Mouse (Mus musculus) limb, embryonic 10.5 days (tissue): ENCODE results near the gene Akt3. TPM values are rescaled to one million over a fixed set of nuclear protein-coding genes. Genes with fewer than 3 reads are reported as not detected.

Experiments used
- DNase-seq: peaks from one replicate; pipeline ENCODE4 v3.0.0-alpha.2; 2017; ENCODE audit warnings: low spot score
- H3K27ac ChIP-seq: fragments of 300-500 bp; sonication (generic); 2 replicates; pipeline ENCODE4 v1.5.1; 2016; ENCODE audit warnings: mild to moderate bottlenecking
- H3K27me3 ChIP-seq: fragments of 300-500 bp; sonication (generic); 2 replicates; pipeline ENCODE4 v1.6.1; 2016; ENCODE audit warnings: low read depth, mild to moderate bottlenecking; ENCODE audit not compliant: poor library complexity, severe bottlenecking
- H3K36me3 ChIP-seq: fragments of 300-500 bp; sonication (generic); 2 replicates; pipeline ENCODE4 v1.6.1; 2016; ENCODE audit warnings: mild to moderate bottlenecking, moderate library complexity
- H3K4me1 ChIP-seq: fragments of 300-500 bp; sonication (generic); 2 replicates; pipeline ENCODE4 v1.6.1; 2016
- H3K4me3 ChIP-seq: fragments of 300-500 bp; sonication (generic); 2 replicates; pipeline ENCODE4 v1.5.1; 2016; ENCODE audit warnings: mild to moderate bottlenecking, moderate library complexity
- H3K9me3 ChIP-seq: fragments of 300-500 bp; sonication (generic); replicated peaks from 2 replicates; pipeline ENCODE4 v1.6.1; 2016; ENCODE audit warnings: mild to moderate bottlenecking
- WGBS: fragments of 180-500 bp; shearing (Covaris S2); methylation state at CpG from one replicate; pipeline ENCODE4 v1.1.7; 2016; 5-methylcytosine and 5-hydroxymethylcytosine counted together
- polyA plus RNA-seq: library from polyadenylated mRNA; unstranded; fragments of >200 nt; fragmentation: Nextera tagmentation; extraction: Ambion mirVana; gene quantifications from 2 replicates; pipeline ENCODE4 v1.2.1, GENCODE M21; 2016

Akt3 gene
- polyA plus RNA-seq, 1 experiment from 2014 or later: 7.1 TPM

GRCm38 (mm10) chr1:177035460-177035859 lies 222.5 kb downstream of the Akt3 start:
- Histone ChIP-seq H3K27ac (no peak overlapping the region), H3K9me3 (no peaks in the 10 kb centered on the region), H3K4me3 (no peak overlapping the region), H3K27me3 (no peaks in the 10 kb centered on the region), H3K4me1 (no peaks in the 10 kb centered on the region), H3K36me3 (0 out of 2 replicates have a peak, but pooled peaks cover 5% of the 10 kb centered on the region)
- no peak for DNase-seq
- WGBS: 97% methylated on average over 2 of the region's 2 CpGs

DNA sequence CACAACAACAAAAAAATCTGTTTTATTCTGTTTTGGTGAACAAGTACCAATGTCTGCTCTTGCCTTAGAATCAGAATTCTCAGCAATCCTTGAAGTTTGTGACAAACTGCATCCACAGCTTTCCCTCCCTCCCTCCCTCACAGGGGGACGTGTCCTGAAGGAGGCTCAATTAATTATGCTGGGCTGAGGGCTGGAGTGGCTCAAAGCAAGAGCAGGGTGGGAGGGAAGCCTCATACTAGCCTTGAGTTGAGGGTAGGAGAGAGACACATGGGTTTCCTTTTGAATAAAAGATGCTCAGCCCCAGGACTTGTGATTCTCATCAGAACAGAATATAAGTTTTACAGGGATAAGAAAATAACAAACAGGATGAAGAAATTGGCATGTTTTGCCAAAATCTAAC lies 225.8 kb downstream of the Akt3 start:
- no peaks in the 10 kb centered on the region for H3K4me1 ChIP-seq
- H3K9me3 ChIP-seq: no peaks in the 10 kb centered on the region
- H3K36me3 ChIP-seq: 0 out of 2 replicates have a peak, but pooled peaks cover 5% of the 10 kb centered on the region
- no peak overlapping the region for H3K27ac ChIP-seq
- DNase-seq: no peak
- WGBS: 21% methylated on average over 1 of the region's 1 CpGs
- no peak overlapping the region for H3K4me3 ChIP-seq
- no peaks in the 10 kb centered on the region for H3K27me3 ChIP-seq

GRCm38 (mm10) chr1:177031196-177031595 lies 226.8 kb downstream of the Akt3 start:
- Histone ChIP-seq H3K27ac (no peak overlapping the region), H3K36me3 (0 out of 2 replicates have a peak, but pooled peaks cover 5% of the 10 kb centered on the region), H3K4me3 (no peak overlapping the region), H3K4me1 (no peaks in the 10 kb centered on the region), H3K9me3 (no peaks in the 10 kb centered on the region), H3K27me3 (no peaks in the 10 kb centered on the region)
- DNase-seq: no peak
- WGBS: 93% methylated on average over 1 of the region's 1 CpGs

GRCm38 (mm10) chr1:177030669-177031068 lies 227.3 kb downstream of the Akt3 start:
- Histone ChIP-seq H3K27ac (no peak overlapping the region), H3K27me3 (no peaks in the 10 kb centered on the region), H3K9me3 (no peaks in the 10 kb centered on the region), H3K4me1 (no peaks in the 10 kb centered on the region), H3K4me3 (no peak overlapping the region), H3K36me3 (0 out of 2 replicates have a peak, but pooled peaks cover 5% of the 10 kb centered on the region)
- WGBS: 84% methylated on average over 3 of the region's 3 CpGs
- no peak for DNase-seq

GRCm38 (mm10) chr1:177029032-177029431 lies 229.0 kb downstream of the Akt3 start:
- H3K4me1 ChIP-seq: no peaks in the 10 kb centered on the region
- H3K27me3 ChIP-seq: no peaks in the 10 kb centered on the region
- WGBS: 79% methylated on average over 2 of the region's 2 CpGs
- no peaks in the 10 kb centered on the region for H3K9me3 ChIP-seq
- peaks cover 10% of the 10 kb centered on the region for H3K36me3 ChIP-seq
- no peak for DNase-seq
- no peak overlapping the region for H3K27ac ChIP-seq
- H3K4me3 ChIP-seq: no peak overlapping the region

DNA sequence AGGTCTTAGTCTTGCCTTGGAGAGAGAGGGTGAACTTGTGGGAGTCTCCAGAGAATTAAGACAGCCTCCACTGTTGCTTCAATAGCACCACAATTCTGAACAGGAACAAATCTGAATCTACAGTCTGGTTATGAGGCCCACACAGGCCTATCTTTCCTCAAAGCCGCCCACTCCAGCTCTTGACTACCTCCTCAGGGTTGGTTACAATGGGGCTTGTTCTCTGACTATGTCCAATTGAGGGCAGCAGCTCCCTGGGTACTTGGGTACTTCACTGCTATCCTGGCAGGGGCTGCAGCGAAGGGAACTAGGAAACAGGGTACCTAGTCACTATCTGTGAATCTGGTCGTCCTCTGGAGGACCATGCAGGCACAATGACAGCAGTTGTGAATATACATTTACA lies 230.3 kb downstream of the Akt3 start:
- H3K36me3 ChIP-seq: peaks cover 19% of the 10 kb centered on the region
- H3K9me3 ChIP-seq: no peaks in the 10 kb centered on the region
- 87% methylated on average over 3 of the region's 3 CpGs for WGBS
- H3K27ac ChIP-seq: no peak overlapping the region
- H3K27me3 ChIP-seq: no peaks in the 10 kb centered on the region
- no peak overlapping the region for H3K4me3 ChIP-seq
- H3K4me1 ChIP-seq: no peaks in the 10 kb centered on the region
- DNase-seq: no peak

DNA sequence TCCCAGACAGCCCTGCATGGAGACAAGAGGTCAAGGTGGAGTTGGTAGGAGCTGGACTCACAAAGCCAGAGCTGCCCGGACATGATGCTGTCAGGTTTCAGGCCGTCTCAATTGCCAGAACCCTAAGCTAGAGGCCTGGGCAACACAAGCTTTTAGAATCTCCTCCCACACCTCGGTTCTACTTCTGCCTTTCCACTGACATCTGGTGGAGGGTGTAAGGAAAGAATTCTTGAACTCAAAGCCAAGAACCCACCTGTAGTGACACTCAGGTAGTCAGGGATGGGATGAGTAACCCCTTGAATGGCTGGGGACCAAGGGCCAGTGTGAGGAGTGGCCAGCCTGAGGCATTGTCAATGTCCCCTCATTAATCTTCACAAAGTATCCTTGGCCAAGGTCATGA lies 235.3 kb downstream of the Akt3 start:
- Histone ChIP-seq H3K4me3 (no peak overlapping the region), H3K36me3 (peaks cover 21% of the 10 kb centered on the region), H3K27me3 (no peaks in the 10 kb centered on the region), H3K4me1 (no peaks in the 10 kb centered on the region), H3K9me3 (no peaks in the 10 kb centered on the region), H3K27ac (no peak overlapping the region)
- DNase-seq: no peak
- WGBS: 69% methylated on average over 3 of the region's 3 CpGs

GRCm38 (mm10) chr1:177019668-177020067 lies 238.3 kb downstream of the Akt3 start:
- Histone ChIP-seq H3K4me1 (peaks cover 4% of the 10 kb centered on the region; the same call in 1 of the 2 replicates), H3K4me3 (no peak overlapping the region), H3K27ac (no peak overlapping the region), H3K27me3 (no peaks in the 10 kb centered on the region), H3K36me3 (peaks cover 16% of the 10 kb centered on the region), H3K9me3 (no peaks in the 10 kb centered on the region)
- DNase-seq: no peak
- 96% methylated on average over 5 of the region's 5 CpGs for WGBS

DNA sequence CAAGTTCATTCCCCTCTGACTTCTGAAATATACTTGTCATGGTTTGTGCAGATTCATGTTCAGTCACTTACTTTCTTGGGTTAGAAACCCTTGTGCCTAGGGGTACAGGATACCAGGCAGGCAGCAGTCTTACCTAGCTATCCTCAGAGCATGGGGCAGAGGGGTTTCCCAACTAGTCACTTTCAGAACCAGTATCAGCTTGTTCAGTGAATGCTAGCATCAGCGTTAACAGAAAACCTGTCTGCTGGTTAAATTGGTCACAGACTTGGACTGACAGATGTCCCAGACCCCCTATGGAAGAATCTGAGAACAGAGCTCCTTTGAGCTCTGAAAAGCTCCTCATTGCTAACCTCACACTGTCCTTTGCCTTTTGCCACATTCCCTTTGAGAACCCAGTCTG lies 239.3 kb downstream of the Akt3 start:
- H3K4me3 ChIP-seq: no peak overlapping the region
- H3K36me3 ChIP-seq: peaks cover 16% of the 10 kb centered on the region
- H3K9me3 ChIP-seq: no peaks in the 10 kb centered on the region
- WGBS: 86% methylated on average over 1 of the region's 1 CpGs
- peaks cover 8% of the 10 kb centered on the region; the same call in 1 of the 2 replicates for H3K4me1 ChIP-seq
- no peak overlapping the region for H3K27ac ChIP-seq
- no peak for DNase-seq
- no peaks in the 10 kb centered on the region for H3K27me3 ChIP-seq

DNA sequence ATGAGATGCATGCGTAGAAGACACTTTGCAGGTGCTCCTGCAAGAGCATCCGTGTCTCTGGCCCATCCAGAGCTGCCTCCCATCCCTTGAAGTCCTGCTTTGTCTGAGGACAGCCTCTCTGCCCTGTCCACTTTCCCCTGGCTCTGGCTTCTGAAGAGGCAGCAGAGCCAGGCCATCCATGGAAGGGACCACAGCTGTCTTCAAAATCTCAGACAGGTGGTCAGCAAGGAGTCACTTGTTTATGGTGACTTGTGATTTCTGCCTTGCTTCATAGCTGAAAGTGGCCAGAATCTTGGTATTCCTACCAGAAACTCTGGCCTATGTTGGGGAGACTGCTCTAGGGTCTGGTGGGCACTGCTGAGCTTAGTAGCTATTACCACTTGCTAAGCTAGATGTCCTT lies 241.3 kb downstream of the Akt3 start:
- peaks cover 11% of the 10 kb centered on the region for H3K4me1 ChIP-seq
- no peaks in the 10 kb centered on the region for H3K36me3 ChIP-seq
- H3K4me3 ChIP-seq: no peak overlapping the region
- 94% methylated on average over 2 of the region's 2 CpGs for WGBS
- H3K27me3 ChIP-seq: no peaks in the 10 kb centered on the region
- H3K9me3 ChIP-seq: no peaks in the 10 kb centered on the region
- no peak overlapping the region for H3K27ac ChIP-seq
- peak; percentile 19 for DNase-seq

DNA sequence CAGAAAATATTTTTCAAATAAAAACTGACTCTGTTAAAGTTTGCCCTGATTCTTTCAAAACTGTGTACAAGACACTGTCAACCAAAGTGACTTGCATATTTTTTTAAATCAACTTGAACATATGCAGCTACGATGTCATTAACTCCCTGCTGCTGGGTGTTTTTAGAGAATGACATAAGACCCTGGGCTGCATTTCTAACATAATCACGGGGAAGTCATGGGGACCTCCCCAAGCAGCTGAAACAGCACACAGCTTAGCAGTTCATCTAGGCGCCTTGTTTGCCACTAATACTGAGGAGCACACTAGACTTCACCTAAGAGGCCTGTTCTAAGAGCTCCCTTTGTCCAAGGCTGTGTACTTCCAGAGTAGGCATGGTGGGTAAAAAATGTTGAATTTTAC lies 242.1 kb downstream of the Akt3 start:
- Histone ChIP-seq H3K4me1 (peaks cover 17% of the 10 kb centered on the region), H3K27me3 (no peaks in the 10 kb centered on the region), H3K9me3 (no peaks in the 10 kb centered on the region), H3K36me3 (no peaks in the 10 kb centered on the region), H3K4me3 (no peak overlapping the region), H3K27ac (no peak overlapping the region)
- 79% methylated on average over 3 of the region's 3 CpGs for WGBS
- DNase-seq: peak; percentile 11

- H3K27me3 ChIP-seq: no peaks in the 10 kb centered on the region
- no peaks in the 10 kb centered on the region for H3K36me3 ChIP-seq
- peak; percentile 24 for DNase-seq
- peaks cover 26% of the 10 kb centered on the region for H3K4me1 ChIP-seq
- no peaks in the 10 kb centered on the region for H3K9me3 ChIP-seq
- WGBS: 77% methylated on average over 6 of the region's 6 CpGs
- H3K4me3 ChIP-seq: no peak overlapping the region
- no peak overlapping the region for H3K27ac ChIP-seq
Observed at GRCm38 (mm10) chr1:177014921-177015439, 243.0 kb downstream of the Akt3 start.

DNA sequence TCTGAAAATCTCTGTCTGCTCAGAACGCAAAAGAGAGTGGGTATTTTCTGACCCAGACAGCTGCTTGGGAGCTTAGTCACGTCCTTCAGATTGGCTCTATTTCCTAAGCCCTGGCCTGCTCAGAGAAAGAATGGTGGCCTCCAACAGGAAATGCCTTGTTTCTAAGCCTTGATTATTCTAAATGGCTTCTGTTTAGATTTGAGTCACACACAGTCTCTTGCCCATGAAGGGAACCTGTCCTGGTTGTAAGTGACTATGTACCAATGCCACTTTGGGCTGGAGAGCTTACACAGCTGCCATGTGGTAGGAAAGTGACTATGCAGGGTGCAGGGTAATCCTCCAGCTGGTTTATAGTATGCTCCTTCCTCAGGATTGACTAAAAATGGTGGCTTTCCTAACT lies 243.7 kb downstream of the Akt3 start:
- Histone ChIP-seq H3K9me3 (no peaks in the 10 kb centered on the region), H3K4me1 (peaks cover 30% of the 10 kb centered on the region), H3K36me3 (no peaks in the 10 kb centered on the region), H3K4me3 (no peak overlapping the region), H3K27me3 (no peaks in the 10 kb centered on the region), H3K27ac (no peak overlapping the region)
- WGBS: 82% methylated on average over 2 of the region's 2 CpGs
- peak; percentile 24 for DNase-seq

DNA sequence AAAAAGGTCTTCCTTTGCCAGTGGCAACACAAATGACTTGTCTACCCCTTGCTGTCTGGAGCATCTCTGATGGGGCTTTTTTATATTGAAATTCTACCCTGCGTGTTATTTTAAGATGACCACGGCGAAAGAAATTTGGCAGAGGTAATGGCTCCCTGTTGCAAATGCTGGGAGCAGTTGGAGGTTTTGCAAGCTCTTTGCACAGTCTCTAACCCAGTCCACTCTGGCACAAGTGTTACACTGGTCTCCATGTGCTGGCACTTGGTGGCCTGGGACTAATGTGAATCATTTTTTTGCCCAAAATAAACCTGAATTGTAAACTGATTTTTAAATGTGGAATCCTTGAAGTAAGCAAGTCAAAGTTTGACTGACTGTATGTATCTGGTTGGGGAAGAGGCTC lies 244.2 kb downstream of the Akt3 start:
- Histone ChIP-seq H3K4me3 (no peak overlapping the region), H3K36me3 (no peaks in the 10 kb centered on the region), H3K9me3 (no peaks in the 10 kb centered on the region), H3K27ac (no peak overlapping the region), H3K4me1 (peaks cover 34% of the 10 kb centered on the region), H3K27me3 (no peaks in the 10 kb centered on the region)
- no peak for DNase-seq
- WGBS: 94% methylated on average over 3 of the region's 3 CpGs
